Mouse (Mus musculus) ES-Bruce4 (cell line): ENCODE measurements around the gene Sept10.

Source experiments
- CTCF ChIP-seq: IDR thresholded peaks from one replicate; pipeline ENCODE4 v1.8.1; 2011; ENCODE audit warnings: low read depth, low read length
- EP300 ChIP-seq: IDR thresholded peaks from 2 replicates; pipeline ENCODE4 v1.6.1; 2011; ENCODE audit warnings: low read depth, low read length; ENCODE audit not compliant: insufficient read depth

- TF ChIP-seq CTCF (peak; percentile 68), EP300 (no peak)
These were observed 112.6 kb downstream of the Sept10 start for GRCm38 (mm10) chr10:59109015-59109414.
